Mouse (Mus musculus): ENCODE measurements around the gene Med13. TPM values are rescaled to one million over a fixed set of nuclear protein-coding genes. Genes with fewer than 3 reads are reported as not detected.

The Med13 gene
- total RNA-seq (2015; ENCODE audit: low replicate concordance) (62.1 and 79.6 TPM in 2 replicates), total RNA-seq (2017; ENCODE audit: low replicate concordance) (112 and 120 TPM in 2 replicates)

GRCm38 (mm10) chr11:86356854-86357788 lies at the start of gene Med13:
Gene Med13, minus strand, starts transcription at chr11:86357602.
- ATAC-seq (replicated peaks; ENCODE audit: low FRiP score, poor library complexity, severe bottlenecking), result 0 out of 2 replicates have a peak, but pooled peaks have one; percentile 10

DNA sequence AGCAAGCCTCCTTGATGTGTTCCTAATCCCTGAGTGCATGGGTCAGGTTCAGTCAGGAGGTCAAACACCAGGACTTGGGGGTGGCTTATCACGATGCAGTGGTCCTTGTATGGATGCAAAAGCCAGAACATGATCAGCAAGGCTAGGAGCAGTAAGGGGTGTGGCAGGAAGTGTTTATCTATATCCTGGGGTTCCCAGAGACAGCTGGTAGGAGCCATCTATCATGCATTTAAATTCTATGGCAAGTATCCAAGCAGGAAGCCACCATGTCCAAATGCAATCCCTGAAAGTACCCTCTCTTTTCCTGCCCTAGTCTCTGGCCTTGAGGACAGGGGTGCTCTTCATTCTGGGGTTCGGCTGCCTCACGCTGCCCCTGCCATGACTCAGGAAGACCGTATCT lies 47.2 kb upstream of the Med13 start:
- ATAC-seq (replicated peaks; ENCODE audit: low FRiP score, poor library complexity, severe bottlenecking), result no peak

GRCm38 (mm10) chr11:86403845-86404244 lies 46.4 kb upstream of the Med13 start:
- no peak for ATAC-seq (replicated peaks; ENCODE audit: low FRiP score, poor library complexity, severe bottlenecking)

GRCm38 (mm10) chr11:86399241-86400107 lies 42.1 kb upstream of the Med13 start:
- ATAC-seq (replicated peaks; ENCODE audit: low FRiP score, poor library complexity, severe bottlenecking), result no peak

DNA sequence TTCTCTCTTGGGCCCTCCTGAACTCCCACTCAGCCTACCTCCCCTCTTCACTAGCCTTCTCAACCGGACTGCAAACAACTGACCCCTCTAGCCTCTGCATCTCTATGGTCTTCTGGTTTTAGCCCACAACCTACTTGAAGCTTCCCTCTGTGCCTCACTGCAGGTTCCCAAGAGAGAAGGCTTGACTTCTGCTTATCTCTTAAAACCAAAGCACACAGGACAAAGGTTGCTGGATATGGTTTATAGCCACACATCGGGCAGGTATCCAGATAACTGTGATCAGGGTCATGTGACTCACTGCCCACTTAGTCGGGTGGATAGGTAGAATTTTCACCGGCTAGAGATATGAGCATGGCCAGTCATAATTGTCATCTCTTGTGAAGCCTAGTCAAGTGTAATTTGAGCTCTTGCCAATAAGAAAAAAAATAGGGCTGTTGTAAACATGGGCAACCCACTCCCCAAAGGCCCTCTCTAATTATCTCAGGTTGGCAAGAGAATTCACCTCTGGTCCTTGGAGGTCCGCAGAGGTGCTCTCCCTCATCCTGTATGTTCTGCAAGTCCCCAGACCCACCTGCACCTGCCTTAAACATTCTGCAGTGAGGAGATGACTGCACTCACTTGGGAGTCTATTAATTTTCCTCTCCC lies 39.7 kb upstream of the Med13 start:
- no peak for ATAC-seq (replicated peaks; ENCODE audit: low FRiP score, poor library complexity, severe bottlenecking)

GRCm38 (mm10) chr11:86396518-86396917 lies 39.1 kb upstream of the Med13 start:
- no peak for ATAC-seq (replicated peaks; ENCODE audit: low FRiP score, poor library complexity, severe bottlenecking)

GRCm38 (mm10) chr11:86395513-86396125 lies 38.2 kb upstream of the Med13 start:
- 0 out of 2 replicates have a peak, but pooled peaks have one; percentile 38 for ATAC-seq (replicated peaks; ENCODE audit: low FRiP score, poor library complexity, severe bottlenecking)

DNA sequence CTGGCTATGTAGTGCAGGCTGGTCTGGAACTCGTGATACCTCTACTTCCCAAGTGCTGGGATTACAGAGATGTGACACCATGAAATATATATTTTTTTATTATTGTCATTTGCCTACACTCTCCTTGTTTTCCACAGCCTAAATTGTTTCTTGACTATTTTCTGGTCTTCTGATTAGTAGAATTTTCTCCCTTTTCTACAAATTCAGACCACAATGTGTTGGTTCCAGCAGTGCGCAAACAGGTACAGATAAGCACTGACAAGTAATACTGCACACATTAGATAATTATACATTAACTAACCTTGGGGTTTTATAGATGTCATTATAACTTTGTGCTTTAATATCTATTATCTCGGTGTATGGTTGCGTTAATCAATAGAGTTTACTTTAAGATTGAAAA lies 37.7 kb upstream of the Med13 start:
- no peak for ATAC-seq (replicated peaks; ENCODE audit: low FRiP score, poor library complexity, severe bottlenecking)

GRCm38 (mm10) chr11:86391687-86392086 lies 34.3 kb upstream of the Med13 start:
- ATAC-seq (replicated peaks; ENCODE audit: low FRiP score, poor library complexity, severe bottlenecking), result no peak

DNA sequence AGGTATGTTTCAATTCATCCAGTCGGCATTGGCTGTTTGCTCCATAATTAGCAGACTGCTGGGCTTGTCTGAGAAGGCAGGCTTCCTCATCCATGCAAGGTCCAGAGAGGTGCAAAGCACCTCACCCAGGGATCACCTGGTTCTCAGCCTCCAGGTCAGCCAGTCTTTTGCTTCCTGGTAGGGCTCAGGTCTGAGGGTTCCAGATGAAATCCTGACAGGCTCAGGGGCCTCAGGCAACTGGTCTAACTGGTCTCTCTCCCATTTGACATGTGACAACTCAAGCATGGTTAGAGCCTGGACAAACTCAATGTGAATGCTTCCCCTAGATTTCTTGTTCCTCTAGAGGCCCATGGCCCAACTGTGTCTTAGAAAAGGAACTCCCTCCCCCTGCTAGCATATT lies 32.9 kb upstream of the Med13 start:
- no peak; the same call in 1 of the 2 replicates for ATAC-seq (replicated peaks; ENCODE audit: low FRiP score, poor library complexity, severe bottlenecking)

DNA sequence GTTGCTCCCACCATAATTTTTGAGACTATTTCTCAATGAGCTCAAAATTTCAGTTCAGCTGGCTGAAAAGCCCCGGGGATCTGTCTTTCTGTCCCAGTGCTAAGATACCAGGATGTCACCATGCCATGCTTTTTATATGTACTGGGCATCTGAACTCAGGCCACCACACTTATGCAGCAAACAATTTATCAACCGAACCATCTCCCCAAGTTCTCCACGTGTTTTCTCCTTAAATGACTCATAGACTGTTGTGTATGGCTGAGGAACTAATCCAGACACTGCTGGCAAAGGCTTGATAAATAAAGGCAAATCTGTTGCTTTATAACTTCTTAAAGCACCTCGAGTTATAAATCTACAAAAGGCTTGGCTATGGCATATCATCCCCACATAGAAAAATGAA lies 32.1 kb upstream of the Med13 start:
- ATAC-seq (replicated peaks; ENCODE audit: low FRiP score, poor library complexity, severe bottlenecking), result no peak

DNA sequence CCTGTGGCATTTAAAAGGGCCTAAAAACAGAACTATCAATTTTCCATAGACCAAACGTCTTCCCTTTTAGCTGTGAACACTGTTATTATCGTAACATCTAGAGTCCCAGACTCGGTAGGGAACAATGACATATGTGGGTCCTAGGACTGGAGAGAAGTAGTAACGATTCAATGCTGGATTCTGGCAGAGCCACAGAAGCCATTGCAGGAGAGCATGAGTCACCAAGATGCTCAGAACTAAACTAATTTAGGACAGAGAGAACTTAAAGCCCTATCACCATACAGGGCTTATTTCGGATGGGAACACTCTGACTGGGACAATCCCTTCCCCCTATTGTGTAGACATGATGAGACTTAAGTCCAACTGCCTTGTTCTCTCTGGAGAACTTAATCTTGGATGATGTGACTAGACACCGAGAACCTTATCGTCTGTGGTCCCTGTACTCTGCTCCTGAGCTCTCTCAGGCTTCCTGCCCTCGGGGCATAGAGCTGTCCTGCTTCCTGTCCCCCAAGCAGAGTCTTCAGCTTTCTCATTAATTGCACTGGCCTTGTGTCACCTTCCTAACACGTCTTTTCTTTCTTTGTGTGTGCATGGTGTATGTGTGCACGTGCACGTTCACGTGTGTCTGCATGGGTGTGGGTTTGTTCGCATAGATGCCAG lies 31.5 kb upstream of the Med13 start:
- ATAC-seq (replicated peaks; ENCODE audit: low FRiP score, poor library complexity, severe bottlenecking), result no peak

DNA sequence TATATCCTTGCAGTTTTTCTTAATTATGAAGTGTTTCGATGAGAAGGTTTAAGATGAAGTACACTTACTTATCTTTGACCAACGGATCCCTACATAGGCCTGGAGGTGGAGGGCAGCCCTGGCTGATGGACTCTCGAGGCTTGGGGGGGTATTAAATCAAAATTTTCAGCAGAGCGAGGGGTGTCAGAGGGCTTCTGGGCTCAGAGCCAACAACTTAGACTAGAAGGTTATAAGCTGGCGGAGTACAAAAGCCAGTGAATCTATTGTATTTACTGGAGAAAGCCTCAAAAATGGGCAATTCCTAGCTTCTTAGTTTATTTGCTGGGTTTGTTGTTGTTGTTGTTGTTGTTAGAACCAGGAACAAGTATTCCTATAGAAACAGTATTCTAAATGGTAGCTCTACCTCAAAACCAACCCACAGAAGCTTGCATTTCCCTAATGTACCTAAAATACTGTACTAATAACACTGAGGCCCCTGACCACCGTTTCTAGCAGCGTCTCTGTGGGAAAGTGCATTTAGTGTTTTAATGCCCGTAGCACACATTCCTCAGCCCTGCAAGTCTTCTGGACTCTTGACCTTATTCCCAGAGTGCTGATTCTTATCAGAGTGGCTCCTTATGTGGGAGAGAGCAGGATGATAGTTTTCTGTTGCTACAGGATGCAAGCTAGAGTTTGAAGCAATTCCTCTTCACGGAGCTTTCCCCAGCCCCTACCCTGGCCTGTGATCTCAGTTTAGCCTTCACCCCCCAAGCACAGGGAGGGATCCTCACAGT lies 29.9 kb upstream of the Med13 start:
- ATAC-seq (replicated peaks; ENCODE audit: low FRiP score, poor library complexity, severe bottlenecking), result no peak; the same call in 1 of the 2 replicates

GRCm38 (mm10) chr11:86386576-86386975 lies 29.2 kb upstream of the Med13 start:
- ATAC-seq (replicated peaks; ENCODE audit: low FRiP score, poor library complexity, severe bottlenecking), result no peak

GRCm38 (mm10) chr11:86385710-86386282 lies 28.4 kb upstream of the Med13 start:
- no peak for ATAC-seq (replicated peaks; ENCODE audit: low FRiP score, poor library complexity, severe bottlenecking)

DNA sequence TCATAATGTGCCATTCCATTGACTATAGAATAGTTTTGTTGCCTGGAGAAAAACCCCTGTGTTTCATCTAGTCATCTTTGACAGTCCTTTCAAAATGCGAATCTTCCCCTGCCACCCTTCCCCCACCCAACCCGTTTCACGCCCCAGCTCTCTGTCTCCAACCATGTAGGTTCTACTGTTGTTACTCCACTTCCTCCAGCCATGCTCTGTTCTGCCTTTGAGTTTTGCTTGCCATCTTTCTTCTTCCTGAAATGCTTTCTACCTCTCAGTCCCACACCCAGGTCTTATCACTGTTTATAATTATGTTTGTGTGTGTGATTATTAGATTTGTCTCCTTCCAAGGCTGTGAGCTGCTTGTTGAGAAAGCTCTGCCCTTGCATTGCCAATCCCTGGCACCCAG lies 26.7 kb upstream of the Med13 start:
- ATAC-seq (replicated peaks; ENCODE audit: low FRiP score, poor library complexity, severe bottlenecking), result no peak

DNA sequence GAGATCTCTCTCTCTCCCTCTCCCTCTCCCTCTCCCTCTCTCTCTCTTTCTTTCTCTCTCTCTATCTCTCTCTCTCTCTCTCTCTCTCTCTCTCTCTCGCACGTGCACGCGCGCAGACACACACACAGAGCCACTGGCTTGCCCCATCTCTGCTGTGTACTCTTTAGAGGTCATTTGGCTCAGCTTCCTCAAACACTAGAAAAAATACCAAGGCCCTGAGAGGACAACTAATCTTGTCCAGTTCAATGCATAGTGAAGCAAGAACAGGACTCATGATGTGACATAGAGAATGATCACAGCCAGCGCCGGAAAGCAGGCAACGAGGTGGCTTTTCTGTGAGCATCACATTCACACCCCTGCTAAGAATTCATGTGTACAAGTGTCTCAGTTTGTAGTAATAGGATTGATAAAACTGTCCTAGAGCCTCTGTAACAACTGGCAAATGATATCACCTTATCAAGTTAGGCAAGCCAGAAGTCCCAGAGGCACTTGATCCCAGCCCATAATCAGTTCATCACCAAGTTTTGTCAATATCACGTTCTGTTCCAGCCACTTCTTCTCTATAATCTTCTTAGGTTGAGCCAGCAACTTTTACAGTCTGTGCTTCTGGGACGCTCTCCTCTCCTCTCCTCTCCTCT lies 25.2 kb upstream of the Med13 start:
- no peak for ATAC-seq (replicated peaks; ENCODE audit: low FRiP score, poor library complexity, severe bottlenecking)
